11 mouse cellular contexts compared by ENCODE assay signal in the genomic region with DNA sequence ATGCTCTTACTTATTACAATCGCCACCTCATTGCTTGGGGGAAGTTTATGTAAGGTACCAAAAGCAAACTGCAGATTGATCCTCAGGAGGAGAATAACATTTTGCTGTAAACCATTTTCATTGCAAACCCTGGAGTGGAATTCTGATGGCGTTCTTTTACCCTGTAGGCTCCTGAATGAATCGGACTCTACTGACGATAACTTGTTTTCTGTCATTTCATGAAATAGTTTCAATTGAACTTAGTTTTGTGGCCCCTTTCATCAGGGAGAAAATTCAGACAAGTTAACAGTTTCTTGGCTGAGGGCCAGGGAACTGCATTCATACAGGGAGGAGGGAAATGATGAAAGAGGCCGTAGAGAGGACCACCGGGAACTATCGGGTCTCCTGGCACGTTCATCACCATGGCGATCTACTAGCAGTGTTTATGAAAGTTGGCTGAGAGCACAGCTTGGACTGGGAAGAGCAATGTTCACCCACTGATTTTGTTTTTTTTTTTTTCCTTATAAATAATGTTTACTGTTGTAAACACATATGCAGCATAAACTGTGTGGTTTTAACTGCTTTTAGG.
DNase-seq lines count a peak whose midpoint lies in the region; ATAC-seq and TF ChIP-seq lines count a peak whose summit lies in the region.
"Had no signal": no experiment of that assay in that cellular context is flagged by ENCODE, and none has a peak within 500 bp of the region (broad histone marks: within the 10 kb centered on the region; RNA-seq: fewer than 3 reads in every experiment).

No protein-coding gene starts in this region.

- ATAC-seq in intestine, embryonic 14.5 days (replicated peaks; ENCODE audit: low FRiP score, low TSS enrichment, low read depth), result no peak
- ATAC-seq in intestine, postnatal 0 days, result no peak
- ATAC-seq in forebrain, embryonic 12.5 days (ENCODE audit: low FRiP score), result peak; percentile 76; the same call in 1 of the 2 replicates
- no peak for ATAC-seq in limb, embryonic 11.5 days (ENCODE audit: insufficient number of reproducible peaks, low FRiP score, low TSS enrichment, low read depth)
- ATAC-seq in monocyte, adult 5-6 weeks (replicated peaks; ENCODE audit: insufficient number of reproducible peaks, low FRiP score, low TSS enrichment, poor library complexity, severe bottlenecking), result no peak
- ATAC-seq: liver, embryonic 12.5 days had no signal

- no peak for DNase-seq in intestine, embryonic 14.5 days (ENCODE audit: low spot score)
- DNase-seq in Muller cell, postnatal 12 days (ENCODE audit: inconsistent ontology term), result peak; percentile 16
- DNase-seq in limb, embryonic 11.5 days (ENCODE audit: low spot score), result peak; percentile 35
- no peak for DNase-seq in adipocyte (ENCODE audit: low spot score)
- no peak for DNase-seq in cerebellum, adult 2 months
- DNase-seq: adrenal gland, postnatal 14 days had no signal

- H3K4me1 ChIP-seq in intestine, embryonic 14.5 days (replicated peaks; ENCODE audit: control insufficient read depth, insufficient read depth, low read length), result no peaks in the 10 kb centered on the region
- H3K4me1 ChIP-seq in intestine, postnatal 0 days (replicated peaks; ENCODE audit: control insufficient read depth, insufficient read depth, low read length), result no peaks in the 10 kb centered on the region
- H3K4me1 ChIP-seq in forebrain, embryonic 12.5 days, result peaks cover 9% of the 10 kb centered on the region
- no peaks in the 10 kb centered on the region for H3K4me1 ChIP-seq in limb, embryonic 11.5 days (ENCODE audit: control insufficient read depth, insufficient read depth, low read length)
- H3K4me1 ChIP-seq in cerebellum, adult 2 months (ENCODE audit: control insufficient read depth, insufficient read depth, low read length), result no peaks in the 10 kb centered on the region
- H3K4me1 ChIP-seq: embryonic facial prominence, embryonic 15.5 days; liver, embryonic 12.5 days had no signal

- H3K27me3 ChIP-seq in intestine, embryonic 14.5 days (replicated peaks; ENCODE audit: control insufficient read depth, insufficient read depth, low read length), result no peaks in the 10 kb centered on the region
- H3K27me3 ChIP-seq in intestine, postnatal 0 days (replicated peaks; ENCODE audit: control insufficient read depth, insufficient read depth, low read length), result no peaks in the 10 kb centered on the region
- H3K27me3 ChIP-seq in forebrain, embryonic 12.5 days, result no peaks in the 10 kb centered on the region
- H3K27me3 ChIP-seq in limb, embryonic 11.5 days (ENCODE audit: control insufficient read depth, insufficient read depth, low read length), result no peaks in the 10 kb centered on the region
- H3K27me3 ChIP-seq in cerebellum, adult 2 months (ENCODE audit: control insufficient read depth, insufficient read depth, low read length), result no peaks in the 10 kb centered on the region
- H3K27me3 ChIP-seq: embryonic facial prominence, embryonic 15.5 days; liver, embryonic 12.5 days had no signal

- peak overlapping the region; percentile 14; the same call in 1 of the 2 replicates for H3K4me2 ChIP-seq in intestine, embryonic 14.5 days (ENCODE audit: low read length)
- no peak overlapping the region for H3K4me2 ChIP-seq in intestine, postnatal 0 days (replicated peaks; ENCODE audit: low read depth)
- peak overlapping the region; percentile 29; the same call in 1 of the 2 replicates for H3K4me2 ChIP-seq in forebrain, embryonic 12.5 days
- no peak overlapping the region for H3K4me2 ChIP-seq in limb, embryonic 11.5 days (ENCODE audit: low read depth, severe bottlenecking)
- H3K4me2 ChIP-seq: embryonic facial prominence, embryonic 15.5 days; liver, embryonic 12.5 days had no signal

- no peak for TF ChIP-seq POLR2A in cerebellum, adult 2 months (IDR thresholded peaks at IDR 0.05; ENCODE audit: borderline replicate concordance, insufficient read depth, low read length)

- no peaks in the 10 kb centered on the region for H3K9me3 ChIP-seq in intestine, embryonic 14.5 days (ENCODE audit: control insufficient read depth, low read length)
- no peaks in the 10 kb centered on the region for H3K9me3 ChIP-seq in intestine, postnatal 0 days (ENCODE audit: control insufficient read depth)
- H3K9me3 ChIP-seq in forebrain, embryonic 12.5 days, result no peaks in the 10 kb centered on the region
- H3K9me3 ChIP-seq in limb, embryonic 11.5 days (ENCODE audit: control insufficient read depth, low read length), result no peaks in the 10 kb centered on the region
- H3K9me3 ChIP-seq: embryonic facial prominence, embryonic 15.5 days; liver, embryonic 12.5 days had no signal

- WGBS in intestine, embryonic 14.5 days, result 25% methylated on average over 9 of the region's 9 CpGs
- 53% methylated on average over 9 of the region's 9 CpGs for WGBS in intestine, postnatal 0 days
- 27% methylated on average over 9 of the region's 9 CpGs for WGBS in forebrain, embryonic 12.5 days
- 59% methylated on average over 9 of the region's 9 CpGs for WGBS in limb, embryonic 11.5 days
- WGBS in cerebellum, adult 2 months, result 20% methylated on average over 9 of the region's 9 CpGs

- no peak overlapping the region for H3K4me3 ChIP-seq in intestine, embryonic 14.5 days (ENCODE audit: low read depth, low read length)
- no peak overlapping the region for H3K4me3 ChIP-seq in intestine, postnatal 0 days (ENCODE audit: low read depth, low read length)
- H3K4me3 ChIP-seq in forebrain, embryonic 12.5 days (replicated peaks), result no peak overlapping the region
- H3K4me3 ChIP-seq in limb, embryonic 11.5 days (ENCODE audit: low read depth, low read length), result no peak overlapping the region
- no peak overlapping the region for H3K4me3 ChIP-seq in cerebellum, adult 2 months (replicated peaks; ENCODE audit: insufficient read depth, low read depth, low read length)
- H3K4me3 ChIP-seq: embryonic facial prominence, embryonic 15.5 days; liver, embryonic 12.5 days had no signal

- H3K36me3 ChIP-seq in intestine, embryonic 14.5 days (ENCODE audit: control insufficient read depth, insufficient read depth, low read length), result no peaks in the 10 kb centered on the region
- no peaks in the 10 kb centered on the region for H3K36me3 ChIP-seq in intestine, postnatal 0 days (ENCODE audit: control insufficient read depth, insufficient read depth)
- H3K36me3 ChIP-seq in forebrain, embryonic 12.5 days (replicated peaks), result no peaks in the 10 kb centered on the region
- no peaks in the 10 kb centered on the region for H3K36me3 ChIP-seq in limb, embryonic 11.5 days (ENCODE audit: control insufficient read depth, insufficient read depth, low read length)
- H3K36me3 ChIP-seq: embryonic facial prominence, embryonic 15.5 days; liver, embryonic 12.5 days had no signal

- no peak for TF ChIP-seq CTCF in intestine, postnatal 0 days (IDR thresholded peaks at IDR 0.05; ENCODE audit: low read depth)
- no peak for TF ChIP-seq CTCF in cerebellum, adult 2 months (IDR thresholded peaks at IDR 0.05; ENCODE audit: borderline replicate concordance, insufficient read depth, low read depth, low read length)

- no peak overlapping the region for H3K27ac ChIP-seq in intestine, embryonic 14.5 days (ENCODE audit: low read depth)
- H3K27ac ChIP-seq in intestine, postnatal 0 days (ENCODE audit: low read depth, low read length), result no peak overlapping the region
- no peak overlapping the region for H3K27ac ChIP-seq in forebrain, embryonic 12.5 days
- H3K27ac ChIP-seq in limb, embryonic 11.5 days (replicated peaks; ENCODE audit: low read depth, low read length), result no peak overlapping the region
- no peak overlapping the region for H3K27ac ChIP-seq in cerebellum, adult 2 months (ENCODE audit: insufficient read depth, low read length)
- H3K27ac ChIP-seq: embryonic facial prominence, embryonic 15.5 days; liver, embryonic 12.5 days had no signal

- H3K9ac ChIP-seq in intestine, embryonic 14.5 days (ENCODE audit: low read length), result no peak overlapping the region
- H3K9ac ChIP-seq in intestine, postnatal 0 days (ENCODE audit: low read depth, low read length), result no peak overlapping the region
- H3K9ac ChIP-seq in forebrain, embryonic 12.5 days, result no peak overlapping the region
- H3K9ac ChIP-seq in limb, embryonic 11.5 days (ENCODE audit: low read length), result no peak overlapping the region
- H3K9ac ChIP-seq: embryonic facial prominence, embryonic 15.5 days; liver, embryonic 12.5 days had no signal

Comparison
In these comparisons a context has a peak if more than half of its experiments do, and no peak if none do; other contexts are left out.
1. H3K4me2 ChIP-seq: peak in intestine, embryonic 14.5 days (single experiment) and forebrain, embryonic 12.5 days (single experiment); none in intestine, postnatal 0 days (single experiment) and limb, embryonic 11.5 days (single experiment).
2. DNase-seq: peak in Muller cell, postnatal 12 days (single experiment) and limb, embryonic 11.5 days (single experiment); none in intestine, embryonic 14.5 days (single experiment), adipocyte (single experiment) and cerebellum, adult 2 months (0 of 2).